Mouse (Mus musculus) brain, embryonic 14.5 days (tissue): ENCODE data around the gene Hnrnpc. TPM values are rescaled to one million over a fixed set of nuclear protein-coding genes. Genes with fewer than 3 reads are reported as not detected.

Experiments used
- DNase-seq: peaks from one replicate; pipeline ENCODE4 v3.0.0-alpha.2; 2011; ENCODE audit warnings: low read depth
- CTCF ChIP-seq: fragments of 200-500 bp; IDR thresholded peaks from 2 replicates; pipeline ENCODE4 v1.5.1; 2012; ENCODE audit warnings: inconsistent platforms, mild to moderate bottlenecking, moderate library complexity, borderline replicate concordance; ENCODE audit not compliant: insufficient read depth, insufficient read length; ENCODE audit errors: extremely low read depth
- POLR2A ChIP-seq: fragments of 200-500 bp; IDR thresholded peaks from 2 replicates; pipeline ENCODE4 v1.6.1; 2012; ENCODE audit warnings: mild to moderate bottlenecking, inconsistent platforms, borderline replicate concordance; ENCODE audit not compliant: poor library complexity, insufficient read depth, insufficient read length, severe bottlenecking; ENCODE audit errors: extremely low read depth
- polyA plus RNA-seq: library from polyadenylated mRNA; depleted of rRNA; stranded (reverse); fragments of >200 nt; gene quantifications from 2 replicates; pipeline ENCODE4 v1.2.3, GENCODE M21; 2012; rRNA removed

The Hnrnpc gene
- polyA plus RNA-seq, result 405 and 455 TPM in 2 replicates

- DNase-seq, result peak; percentile 100
- TF ChIP-seq POLR2A (peak; percentile 85; the same call in 1 of the 2 replicates), CTCF (no peak)
Measured at GRCm38 (mm10) chr14:52103856-52104676, at the start of gene Hnrnpc. Hnrnpc (minus strand) TSS chr14:52104028.

GRCm38 (mm10) chr14:52152613-52153012 lies 48.8 kb upstream of the Hnrnpc start:
- DNase-seq, result peak; percentile 49
- TF ChIP-seq POLR2A, result no peak
- TF ChIP-seq CTCF, result no peak

GRCm38 (mm10) chr14:52152179-52152578 lies 48.4 kb upstream of the Hnrnpc start:
- TF ChIP-seq POLR2A (no peak), CTCF (no peak)
- DNase-seq, result peak; percentile 82

GRCm38 (mm10) chr14:52149888-52150287 lies 46.1 kb upstream of the Hnrnpc start:
- no peak for TF ChIP-seq CTCF
- DNase-seq, result no peak

- TF ChIP-seq CTCF, result peak; percentile 36; the same call in 1 of the 2 replicates
- no peak for TF ChIP-seq POLR2A
- peak; percentile 14 for DNase-seq
Measured at GRCm38 (mm10) chr14:52146540-52146939, 42.7 kb upstream of the Hnrnpc start.

GRCm38 (mm10) chr14:52144165-52144564 lies 40.3 kb upstream of the Hnrnpc start:
- DNase-seq, result no peak
- no peak for TF ChIP-seq POLR2A
- TF ChIP-seq CTCF, result no peak

GRCm38 (mm10) chr14:52141445-52142127 lies 37.8 kb upstream of the Hnrnpc start:
- TF ChIP-seq POLR2A, result no peak
- no peak for TF ChIP-seq CTCF
- no peak for DNase-seq

GRCm38 (mm10) chr14:52140577-52141444 lies 37.0 kb upstream of the Hnrnpc start:
- DNase-seq, result no peak
- TF ChIP-seq CTCF (no peak), POLR2A (no peak)

- TF ChIP-seq CTCF, result no peak
- no peak for TF ChIP-seq POLR2A
- no peak for DNase-seq
Measured at GRCm38 (mm10) chr14:52133584-52133983, 29.8 kb upstream of the Hnrnpc start.

- TF ChIP-seq POLR2A, result no peak
- no peak for TF ChIP-seq CTCF
- DNase-seq, result no peak
Measured at GRCm38 (mm10) chr14:52124636-52125035, 20.8 kb upstream of the Hnrnpc start.

- peak; percentile 82 for DNase-seq
- TF ChIP-seq CTCF (peak; percentile 70; the same call in 1 of the 2 replicates), POLR2A (no peak)
Measured at GRCm38 (mm10) chr14:52123918-52124317, 20.1 kb upstream of the Hnrnpc start.

GRCm38 (mm10) chr14:52120169-52120568 lies 16.3 kb upstream of the Hnrnpc start:
- no peak for DNase-seq
- no peak for TF ChIP-seq CTCF
- TF ChIP-seq POLR2A, result no peak
